Mouse (Mus musculus) cortical plate, adult 2 months (tissue): ENCODE results near the gene Gm39566. TPM values are rescaled to one million over a fixed set of nuclear protein-coding genes. Genes with fewer than 3 reads are reported as not detected.

Source experiments
- H3K27ac ChIP-seq: fragments of 200-500 bp; 2 replicates; pipeline ENCODE4 v1.5.1; 2012; ENCODE audit warnings: low read length, control low read depth, inconsistent platforms; ENCODE audit not compliant: insufficient read depth
- H3K4me1 ChIP-seq: fragments of 200-500 bp; 2 replicates; pipeline ENCODE4 v1.6.1; 2011; ENCODE audit warnings: low read length; ENCODE audit not compliant: control insufficient read depth, insufficient read depth
- H3K4me3 ChIP-seq: fragments of 200-500 bp; 2 replicates; pipeline ENCODE4 v1.5.1; 2011; ENCODE audit warnings: mild to moderate bottlenecking, low read length, control low read depth; ENCODE audit not compliant: insufficient read depth
- CTCF ChIP-seq: fragments of 200-500 bp; IDR thresholded peaks from 2 replicates; pipeline ENCODE4 v1.5.1; 2011; ENCODE audit warnings: mild to moderate bottlenecking, control low read depth, low read length; ENCODE audit not compliant: insufficient read depth; ENCODE audit errors: extremely low read depth
- POLR2A ChIP-seq: fragments of 200-500 bp; IDR thresholded peaks from 2 replicates; pipeline ENCODE4 v1.6.1; 2011; ENCODE audit warnings: mild to moderate bottlenecking, low read length, control low read depth; ENCODE audit not compliant: insufficient read depth; ENCODE audit errors: extremely low read depth
- polyA plus RNA-seq: library from polyadenylated mRNA; depleted of rRNA; stranded (reverse); fragments of >200 nt; gene quantifications from 2 replicates; pipeline ENCODE4 v1.2.3, GENCODE M21; 2012

Gm39566 gene
- polyA plus RNA-seq, 1 experiment, result not detected

- Histone ChIP-seq H3K4me1 (no peaks in the 10 kb centered on the region), H3K4me3 (no peak overlapping the region), H3K27ac (no peak overlapping the region)
- TF ChIP-seq POLR2A, result no peak
- no peak for TF ChIP-seq CTCF
These were observed 36.1 kb downstream of the Gm39566 start for GRCm38 (mm10) chr11:69778985-69779384.

GRCm38 (mm10) chr11:69778258-69778982 is 36.7 kb downstream of the Gm39566 start:
- Histone ChIP-seq H3K4me3 (no peak overlapping the region), H3K4me1 (no peaks in the 10 kb centered on the region), H3K27ac (no peak overlapping the region)
- TF ChIP-seq POLR2A, result no peak
- TF ChIP-seq CTCF, result no peak

- Histone ChIP-seq H3K4me1 (no peaks in the 10 kb centered on the region), H3K4me3 (no peak overlapping the region), H3K27ac (no peak overlapping the region)
- TF ChIP-seq POLR2A, result no peak
- TF ChIP-seq CTCF, result no peak
These were observed 37.4 kb downstream of the Gm39566 start for GRCm38 (mm10) chr11:69777504-69778257.

- TF ChIP-seq CTCF (no peak), POLR2A (no peak)
- Histone ChIP-seq H3K4me1 (no peaks in the 10 kb centered on the region), H3K4me3 (no peak overlapping the region), H3K27ac (no peak overlapping the region)
These were observed 38.6 kb downstream of the Gm39566 start for GRCm38 (mm10) chr11:69776488-69776887.

GRCm38 (mm10) chr11:69775716-69776115 is 39.4 kb downstream of the Gm39566 start:
- no peak overlapping the region for H3K4me3 ChIP-seq

GRCm38 (mm10) chr11:69774961-69775360 is 40.1 kb downstream of the Gm39566 start:
- no peaks in the 10 kb centered on the region for H3K4me1 ChIP-seq
- no peak for TF ChIP-seq POLR2A
- TF ChIP-seq CTCF, result no peak
- no peak overlapping the region for H3K4me3 ChIP-seq

More at GRCm38 (mm10) chr11:69775716-69776115, 39.4 kb downstream of the Gm39566 start:
- Histone ChIP-seq H3K27ac (no peak overlapping the region), H3K4me1 (no peaks in the 10 kb centered on the region)
- TF ChIP-seq CTCF (no peak), POLR2A (no peak)

GRCm38 (mm10) chr11:69767625-69767909 is 47.5 kb downstream of the Gm39566 start:
- TF ChIP-seq CTCF (no peak), POLR2A (no peak)
- peaks cover 15% of the 10 kb centered on the region for H3K4me1 ChIP-seq
- H3K4me3 ChIP-seq, result peak overlapping the region; percentile 99
- H3K27ac ChIP-seq, result no peak overlapping the region

More at GRCm38 (mm10) chr11:69774961-69775360, 40.1 kb downstream of the Gm39566 start:
- H3K27ac ChIP-seq, result no peak overlapping the region

- peak overlapping the region; percentile 99 for H3K4me3 ChIP-seq
- TF ChIP-seq CTCF, result no peak
- no peak for TF ChIP-seq POLR2A
These were observed 48.0 kb downstream of the Gm39566 start for GRCm38 (mm10) chr11:69766872-69767624.

GRCm38 (mm10) chr11:69766126-69766609 is 48.9 kb downstream of the Gm39566 start:
- no peak for TF ChIP-seq POLR2A
- no peak for TF ChIP-seq CTCF
- Histone ChIP-seq H3K4me3 (peak overlapping the region; percentile 99), H3K4me1 (peaks cover 15% of the 10 kb centered on the region), H3K27ac (peak overlapping the region; percentile 100)

More at GRCm38 (mm10) chr11:69766872-69767624, 48.0 kb downstream of the Gm39566 start:
- H3K4me1 ChIP-seq, result peaks cover 15% of the 10 kb centered on the region
- peak overlapping the region; percentile 100 for H3K27ac ChIP-seq
